Mouse (Mus musculus): ENCODE results near the gene Fblim1. TPM values are rescaled to one million over a fixed set of nuclear protein-coding genes. Genes with fewer than 3 reads are reported as not detected.

The Fblim1 gene
- polyA plus RNA-seq, 1 experiment from 2014 or later: 53.9 TPM

- Histone ChIP-seq H3K4me1 (ENCODE audit: control insufficient read depth, insufficient read depth, low read length) (no peaks in the 10 kb centered on the region; the same call in 1 of the 2 replicates), H3K27ac (ENCODE audit: low read depth, low read length) (no peak overlapping the region), H3K4me3 (ENCODE audit: low read depth, low read length) (no peak overlapping the region), H3K9me3 (replicated peaks; ENCODE audit: control insufficient read depth, low read length) (no peaks in the 10 kb centered on the region), H3K27me3 (ENCODE audit: control insufficient read depth, insufficient read depth, low read length) (no peaks in the 10 kb centered on the region), H3K4me2 (no peak overlapping the region), H3K36me3 (ENCODE audit: control insufficient read depth, insufficient read depth, low read length) (peaks cover 48% of the 10 kb centered on the region), H3K9ac (ENCODE audit: low read depth, low read length) (no peak overlapping the region)
- WGBS (ENCODE audit: insufficient replicate concordance): 90% methylated on average over 20 of the region's 20 CpGs
- no peak for ATAC-seq (replicated peaks; ENCODE audit: insufficient number of reproducible peaks, low FRiP score, low TSS enrichment)
Observed at GRCm38 (mm10) chr4:141631250-141631649, 25.4 kb upstream of the Fblim1 start.

DNA sequence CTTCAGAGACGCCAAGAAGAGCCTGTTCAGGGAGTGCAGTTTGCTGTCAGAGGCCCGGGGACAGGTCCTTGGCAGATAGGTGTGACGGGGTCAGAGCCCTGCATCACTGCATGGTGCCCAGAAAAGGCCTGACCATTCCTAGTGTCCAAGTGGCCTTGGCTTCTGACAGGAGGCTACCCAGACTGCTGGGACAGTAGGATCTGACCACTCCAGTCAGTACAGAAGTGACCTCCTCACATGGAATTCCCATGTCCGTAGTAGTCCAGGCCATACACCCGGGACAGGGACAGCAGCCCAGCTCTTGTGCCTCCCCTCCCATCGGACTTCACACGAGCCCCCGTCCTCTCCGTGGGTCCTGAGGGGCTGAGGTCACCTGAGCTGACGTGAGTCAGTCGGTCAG lies 24.1 kb upstream of the Fblim1 start:
- Histone ChIP-seq H3K4me3 (ENCODE audit: low read depth, low read length) (no peak overlapping the region), H3K4me2 (no peak overlapping the region), H3K9ac (ENCODE audit: low read depth, low read length) (no peak overlapping the region), H3K27me3 (ENCODE audit: control insufficient read depth, insufficient read depth, low read length) (no peaks in the 10 kb centered on the region), H3K9me3 (replicated peaks; ENCODE audit: control insufficient read depth, low read length) (no peaks in the 10 kb centered on the region), H3K36me3 (ENCODE audit: control insufficient read depth, insufficient read depth, low read length) (peaks cover 51% of the 10 kb centered on the region), H3K27ac (ENCODE audit: low read depth, low read length) (no peak overlapping the region), H3K4me1 (ENCODE audit: control insufficient read depth, insufficient read depth, low read length) (no peaks in the 10 kb centered on the region; the same call in 1 of the 2 replicates)
- ATAC-seq (replicated peaks; ENCODE audit: insufficient number of reproducible peaks, low FRiP score, low TSS enrichment): no peak
- 85% methylated on average over 11 of the region's 11 CpGs for WGBS (ENCODE audit: insufficient replicate concordance)

DNA sequence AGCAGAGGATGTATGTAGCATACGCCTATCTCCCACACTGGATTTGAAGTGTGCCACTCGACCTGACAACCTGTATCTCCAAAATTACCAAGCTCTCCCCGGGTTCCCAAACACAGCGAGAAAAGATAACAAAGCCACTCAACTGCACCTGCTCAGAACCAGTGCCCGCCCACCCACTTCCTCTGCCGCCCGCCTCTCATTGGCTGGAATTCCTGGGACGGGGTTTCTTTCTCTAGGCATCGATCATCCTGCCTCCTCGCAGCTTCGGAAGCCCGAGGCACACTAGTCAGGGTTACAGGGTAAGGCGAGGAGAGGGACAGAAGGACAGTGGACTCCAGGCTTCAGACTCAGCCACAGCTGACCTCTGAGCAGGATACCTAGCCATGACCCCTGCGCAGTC lies 22.8 kb upstream of the Fblim1 start:
- Histone ChIP-seq H3K4me3 (ENCODE audit: low read depth, low read length) (no peak overlapping the region), H3K4me2 (no peak overlapping the region), H3K9ac (ENCODE audit: low read depth, low read length) (no peak overlapping the region), H3K4me1 (ENCODE audit: control insufficient read depth, insufficient read depth, low read length) (peaks cover 3% of the 10 kb centered on the region; the same call in 1 of the 2 replicates), H3K9me3 (replicated peaks; ENCODE audit: control insufficient read depth, low read length) (no peaks in the 10 kb centered on the region), H3K27ac (ENCODE audit: low read depth, low read length) (no peak overlapping the region), H3K36me3 (ENCODE audit: control insufficient read depth, insufficient read depth, low read length) (peaks cover 49% of the 10 kb centered on the region), H3K27me3 (ENCODE audit: control insufficient read depth, insufficient read depth, low read length) (no peaks in the 10 kb centered on the region)
- ATAC-seq (replicated peaks; ENCODE audit: insufficient number of reproducible peaks, low FRiP score, low TSS enrichment): no peak
- 72% methylated on average over 14 of the region's 14 CpGs for WGBS (ENCODE audit: insufficient replicate concordance)

- H3K4me3 ChIP-seq (ENCODE audit: low read depth, low read length): no peak overlapping the region
- WGBS (ENCODE audit: insufficient replicate concordance): 79% methylated on average over 5 of the region's 5 CpGs
- no peaks in the 10 kb centered on the region for H3K27me3 ChIP-seq (ENCODE audit: control insufficient read depth, insufficient read depth, low read length)
- no peak overlapping the region for H3K9ac ChIP-seq (ENCODE audit: low read depth, low read length)
- H3K36me3 ChIP-seq (ENCODE audit: control insufficient read depth, insufficient read depth, low read length): peaks cover 44% of the 10 kb centered on the region
- H3K4me1 ChIP-seq (ENCODE audit: control insufficient read depth, insufficient read depth, low read length): peaks cover 4% of the 10 kb centered on the region; the same call in 1 of the 2 replicates
- no peak overlapping the region for H3K27ac ChIP-seq (ENCODE audit: low read depth, low read length)
- ATAC-seq (replicated peaks; ENCODE audit: insufficient number of reproducible peaks, low FRiP score, low TSS enrichment): no peak
- no peak overlapping the region for H3K4me2 ChIP-seq
- H3K9me3 ChIP-seq (replicated peaks; ENCODE audit: control insufficient read depth, low read length): no peaks in the 10 kb centered on the region
Observed at GRCm38 (mm10) chr4:141627502-141627901, 21.6 kb upstream of the Fblim1 start.

GRCm38 (mm10) chr4:141625774-141626550 lies 20.1 kb upstream of the Fblim1 start:
- Histone ChIP-seq H3K36me3 (ENCODE audit: control insufficient read depth, insufficient read depth, low read length) (peaks cover 28% of the 10 kb centered on the region), H3K27me3 (ENCODE audit: control insufficient read depth, insufficient read depth, low read length) (no peaks in the 10 kb centered on the region), H3K4me2 (no peak overlapping the region), H3K4me1 (ENCODE audit: control insufficient read depth, insufficient read depth, low read length) (peaks cover 4% of the 10 kb centered on the region; the same call in 1 of the 2 replicates), H3K27ac (ENCODE audit: low read depth, low read length) (no peak overlapping the region), H3K9me3 (replicated peaks; ENCODE audit: control insufficient read depth, low read length) (no peaks in the 10 kb centered on the region), H3K9ac (ENCODE audit: low read depth, low read length) (no peak overlapping the region), H3K4me3 (ENCODE audit: low read depth, low read length) (no peak overlapping the region)
- WGBS (ENCODE audit: insufficient replicate concordance): 85% methylated on average over 16 of the region's 16 CpGs
- no peak for ATAC-seq (replicated peaks; ENCODE audit: insufficient number of reproducible peaks, low FRiP score, low TSS enrichment)

- Histone ChIP-seq H3K27ac (ENCODE audit: low read depth, low read length) (no peak overlapping the region), H3K27me3 (ENCODE audit: control insufficient read depth, insufficient read depth, low read length) (no peaks in the 10 kb centered on the region), H3K36me3 (ENCODE audit: control insufficient read depth, insufficient read depth, low read length) (peaks cover 26% of the 10 kb centered on the region)
Observed at GRCm38 (mm10) chr4:141624983-141625773, 19.3 kb upstream of the Fblim1 start.

GRCm38 (mm10) chr4:141624134-141624533 lies 18.2 kb upstream of the Fblim1 start:
- H3K9me3 ChIP-seq (replicated peaks; ENCODE audit: control insufficient read depth, low read length): no peaks in the 10 kb centered on the region
- 77% methylated on average over 8 of the region's 8 CpGs for WGBS (ENCODE audit: insufficient replicate concordance)
- ATAC-seq (replicated peaks; ENCODE audit: insufficient number of reproducible peaks, low FRiP score, low TSS enrichment): no peak
- H3K27me3 ChIP-seq (ENCODE audit: control insufficient read depth, insufficient read depth, low read length): no peaks in the 10 kb centered on the region
- H3K4me3 ChIP-seq (ENCODE audit: low read depth, low read length): no peak overlapping the region
- peaks cover 4% of the 10 kb centered on the region; the same call in 1 of the 2 replicates for H3K4me1 ChIP-seq (ENCODE audit: control insufficient read depth, insufficient read depth, low read length)
- no peak overlapping the region for H3K4me2 ChIP-seq
- peaks cover 18% of the 10 kb centered on the region for H3K36me3 ChIP-seq (ENCODE audit: control insufficient read depth, insufficient read depth, low read length)
- H3K27ac ChIP-seq (ENCODE audit: low read depth, low read length): no peak overlapping the region
- H3K9ac ChIP-seq (ENCODE audit: low read depth, low read length): no peak overlapping the region

More at GRCm38 (mm10) chr4:141624983-141625773, 19.3 kb upstream of the Fblim1 start:
- H3K4me3 ChIP-seq (ENCODE audit: low read depth, low read length): no peak overlapping the region
- no peaks in the 10 kb centered on the region for H3K9me3 ChIP-seq (replicated peaks; ENCODE audit: control insufficient read depth, low read length)
- H3K4me1 ChIP-seq (ENCODE audit: control insufficient read depth, insufficient read depth, low read length): peaks cover 4% of the 10 kb centered on the region; the same call in 1 of the 2 replicates
- H3K4me2 ChIP-seq: no peak overlapping the region
- 70% methylated on average over 19 of the region's 19 CpGs for WGBS (ENCODE audit: insufficient replicate concordance)
- no peak overlapping the region for H3K9ac ChIP-seq (ENCODE audit: low read depth, low read length)
- no peak for ATAC-seq (replicated peaks; ENCODE audit: insufficient number of reproducible peaks, low FRiP score, low TSS enrichment)

DNA sequence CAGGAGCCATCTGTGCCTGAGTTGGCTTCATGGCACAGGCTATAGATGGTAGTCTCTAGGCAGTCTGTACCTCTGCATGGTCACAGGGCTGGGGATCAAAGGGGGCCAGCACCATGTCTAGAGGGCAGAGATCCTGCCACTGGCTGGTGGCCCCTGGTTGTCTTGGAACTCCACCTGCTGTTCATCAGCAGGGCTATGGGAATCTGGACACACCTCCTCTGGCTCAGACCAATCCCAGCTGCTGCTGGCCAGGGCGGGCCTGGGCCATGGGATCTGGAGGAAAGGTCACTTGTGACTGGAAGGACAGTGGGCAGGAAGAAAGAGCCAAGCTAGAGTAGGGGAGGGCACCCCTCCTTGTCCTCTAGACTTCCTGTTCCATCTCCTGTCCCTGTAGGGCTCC lies 17.8 kb upstream of the Fblim1 start, which contains the start of gene Slc25a34:
TSS of gene Slc25a34 (minus strand) at position 156 of the 400 bp plus-strand sequence.
- 70% methylated on average over 1 of the region's 1 CpGs for WGBS (ENCODE audit: insufficient replicate concordance)
- Histone ChIP-seq H3K27me3 (ENCODE audit: control insufficient read depth, insufficient read depth, low read length) (no peaks in the 10 kb centered on the region), H3K27ac (ENCODE audit: low read depth, low read length) (peak within 1 kb of the TSS; percentile 16; the same call in 1 of the 2 replicates), H3K4me1 (ENCODE audit: control insufficient read depth, insufficient read depth, low read length) (peaks cover 4% of the 10 kb centered on the region; the same call in 1 of the 2 replicates), H3K4me3 (ENCODE audit: low read depth, low read length) (no peak within 1 kb of the TSS), H3K4me2 (no peak within 1 kb of the TSS), H3K9me3 (replicated peaks; ENCODE audit: control insufficient read depth, low read length) (no peaks in the 10 kb centered on the region), H3K9ac (ENCODE audit: low read depth, low read length) (no peak within 1 kb of the TSS), H3K36me3 (ENCODE audit: control insufficient read depth, insufficient read depth, low read length) (peaks cover 18% of the 10 kb centered on the region)
- peak; percentile 53 for ATAC-seq (replicated peaks; ENCODE audit: insufficient number of reproducible peaks, low FRiP score, low TSS enrichment)
